Mouse (Mus musculus): Measurements from ENCODE around the gene Chp1. TPM values are rescaled to one million over a fixed set of nuclear protein-coding genes. Genes with fewer than 3 reads are reported as not detected.

The Chp1 gene
- total RNA-seq (2023): 10 to 100 TPM; 66.2 to 78.1 TPM

DNA sequence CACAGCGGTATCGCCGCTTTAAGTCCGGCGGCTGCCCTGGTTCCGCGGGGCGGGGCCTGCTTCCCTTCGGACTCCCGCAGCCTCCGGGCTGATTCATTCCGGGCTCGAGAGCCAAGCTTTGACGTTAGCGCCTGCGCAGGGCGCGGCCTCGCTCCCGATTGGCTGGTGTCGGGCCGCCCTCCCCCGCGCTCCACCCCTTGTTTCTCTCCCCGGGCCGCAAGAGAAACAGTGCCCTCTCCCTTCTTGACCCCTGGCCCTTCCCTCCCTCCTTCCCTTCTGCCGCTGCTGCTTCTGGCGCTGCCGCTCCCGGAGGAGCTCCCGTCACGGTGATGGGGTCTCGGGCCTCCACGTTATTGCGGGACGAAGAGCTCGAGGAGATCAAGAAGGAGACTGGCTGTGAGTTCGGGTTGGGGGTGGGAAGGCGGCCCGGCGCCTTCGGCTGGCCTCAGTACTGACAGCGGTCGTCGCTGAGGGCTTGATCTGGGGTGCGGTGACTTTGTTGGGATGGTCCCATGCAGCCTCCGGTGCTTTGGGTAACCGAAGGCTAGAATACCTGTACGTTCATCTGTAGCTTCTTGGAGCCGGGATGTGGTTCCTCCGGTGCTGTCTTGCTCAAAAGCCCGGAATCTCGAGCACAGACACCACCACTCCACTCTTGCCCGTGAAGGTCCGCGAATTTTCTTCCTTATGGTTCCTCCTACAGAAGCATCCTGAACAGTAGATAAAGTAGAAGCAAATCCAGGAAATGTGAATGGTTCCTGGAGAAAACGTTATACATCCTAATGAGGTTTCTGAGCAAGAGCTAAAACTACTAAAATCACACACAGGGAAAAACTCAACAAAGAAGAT lies at the start of gene Chp1, which contains the start of gene Exd1:
Gene Chp1, plus strand, starts transcription at position 176 of the 849 bp plus-strand sequence.
Gene Exd1, minus strand, starts transcription at position 106 of the 849 bp plus-strand sequence.

DNA sequence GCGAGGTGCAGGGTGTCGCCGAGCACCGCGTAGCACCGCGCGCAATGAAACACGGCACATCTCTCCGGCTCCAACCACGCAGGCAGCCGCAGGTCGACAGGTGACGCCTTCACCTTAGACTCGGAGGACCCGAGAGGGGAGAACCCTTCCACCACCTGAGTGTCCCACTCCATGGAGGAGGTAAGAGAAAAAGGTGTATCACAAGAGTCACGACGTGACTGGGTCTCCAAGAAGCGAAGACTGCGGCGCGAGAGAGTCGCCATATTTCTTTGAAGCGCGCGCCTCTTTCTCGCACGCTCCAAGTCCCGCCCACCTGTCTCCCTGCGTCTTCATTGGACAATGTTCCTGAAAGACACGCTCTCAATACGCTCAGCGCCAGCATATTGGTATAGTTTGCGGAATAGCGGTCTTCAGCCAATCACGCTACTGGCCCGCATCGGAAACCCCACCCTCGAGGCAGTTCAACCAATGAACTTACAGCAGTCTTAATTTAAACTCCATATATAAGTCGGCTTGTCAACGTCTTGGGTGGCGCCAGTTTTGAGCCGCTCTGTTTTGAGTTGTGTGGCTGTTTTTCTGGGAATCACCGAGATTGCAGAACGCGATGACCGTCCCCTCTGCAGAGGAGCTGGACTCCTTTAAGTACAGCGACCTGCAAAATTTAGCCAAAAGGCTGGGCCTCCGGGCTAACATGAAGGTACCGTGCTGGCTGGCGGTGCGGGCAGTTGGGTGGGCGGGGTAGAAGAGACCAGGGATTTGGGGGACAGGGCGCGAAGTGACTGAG lies 70.9 kb downstream of the Chp1 start, which contains the start of the genes Nusap1 and Oip5:
Gene Nusap1, plus strand, starts transcription at position 100 of the 784 bp plus-strand sequence.
Gene Oip5, minus strand, starts transcription at position 271 of the 784 bp plus-strand sequence.

Other genes with a start within 250 kb of the Chp1 start
- gene Dll4, start 221.9 kb upstream of the Chp1 start, total RNA-seq (2023): under 1 TPM in 1 of 2 experiments, not detected in 1; 0.32 TPM
- gene Chac1, start 196.5 kb upstream of the Chp1 start, total RNA-seq (2023): not detected
- gene Ino80, start 70.0 kb upstream of the Chp1 start, total RNA-seq (2023): 10 to 100 TPM; 48.6 to 50.0 TPM
- gene Exd1, start 70 bp upstream of the Chp1 start, total RNA-seq (2023): under 1 TPM; 0.09 to 0.12 TPM
- 1 to 10 TPM; 1.0 to 3.4 TPM for gene Nusap1, start 70.6 kb downstream of the Chp1 start, total RNA-seq (2023)
- 1 to 10 TPM; 1.2 to 1.7 TPM for gene Oip5, start 70.8 kb downstream of the Chp1 start, total RNA-seq (2023)
- 10 to 100 TPM; 13.4 to 17.7 TPM for gene Ndufaf1, start 115.1 kb downstream of the Chp1 start, total RNA-seq (2023)
- 10 to 100 TPM; 52.0 to 60.0 TPM for gene Rtf1, start 127.4 kb downstream of the Chp1 start, total RNA-seq (2023)
- gene Itpka, start 194.6 kb downstream of the Chp1 start, total RNA-seq (2023): not detected
- 1 to 10 TPM in 1 of 2 experiments, under 1 TPM in 1; 0.79 to 2.0 TPM for gene Ltk, start 212.7 kb downstream of the Chp1 start, total RNA-seq (2023)
- 10 to 100 TPM; 29.0 to 34.1 TPM for gene Rpap1, start 239.8 kb downstream of the Chp1 start, total RNA-seq (2023)

Data from T-cell, adult 66 days (primary cell).